Mouse (Mus musculus) kidney, postnatal 0 days (tissue): ENCODE data around the gene Ppp5c. TPM values are rescaled to one million over a fixed set of nuclear protein-coding genes. Genes with fewer than 3 reads are reported as not detected.
A peak's percentile ranks its signal among the peaks of the same experiment; 100 is the strongest.

Experiments used
- ATAC-seq: fragments of 200-750 bp; cut with Nextera tagmentation; replicated peaks from 2 replicates; pipeline ENCODE4 v1.8.0; 2017; ENCODE audit warnings: low read depth, moderate number of reproducible peaks, moderate TSS enrichment, moderate library complexity; ENCODE audit not compliant: low FRiP score
- DNase-seq: peaks from one replicate; pipeline ENCODE4 v3.0.0-alpha.2; 2016; ENCODE audit warnings: low spot score
- H3K27ac ChIP-seq: fragments of 300-500 bp; sonication (generic); 2 replicates; pipeline ENCODE4 v1.5.1; 2014; ENCODE audit warnings: mild to moderate bottlenecking
- H3K27me3 ChIP-seq: fragments of 300-500 bp; sonication (generic); 2 replicates; pipeline ENCODE4 v1.6.1; 2014; ENCODE audit warnings: low read length, mixed read lengths; ENCODE audit not compliant: insufficient read depth
- H3K36me3 ChIP-seq: fragments of 300-500 bp; sonication (generic); 2 replicates; pipeline ENCODE4 v1.6.1; 2014; ENCODE audit warnings: low read length, mixed read lengths; ENCODE audit not compliant: insufficient read depth
- H3K4me1 ChIP-seq: fragments of 300-500 bp; sonication (generic); replicated peaks from 2 replicates; pipeline ENCODE4 v1.6.1; 2014; ENCODE audit warnings: antibody characterized with exemption, low read length, mixed read lengths; ENCODE audit not compliant: insufficient read depth
- H3K4me2 ChIP-seq: fragments of 300-500 bp; sonication (generic); 2 replicates; pipeline ENCODE4 v1.6.1; 2014; ENCODE audit warnings: mild to moderate bottlenecking, low read length, moderate library complexity, mixed read lengths
- H3K4me3 ChIP-seq: fragments of 300-500 bp; sonication (generic); replicated peaks from 2 replicates; pipeline ENCODE4 v1.5.1; 2014; ENCODE audit warnings: low read depth, low read length
- H3K9ac ChIP-seq: fragments of 300-500 bp; sonication (generic); 2 replicates; pipeline ENCODE4 v1.6.1; 2014; ENCODE audit warnings: low read depth, low read length
- H3K9me3 ChIP-seq: fragments of 300-500 bp; sonication (generic); replicated peaks from 2 replicates; pipeline ENCODE4 v1.6.1; 2016; ENCODE audit warnings: low read length, inconsistent platforms, mixed read lengths
- CTCF ChIP-seq: IDR thresholded peaks from 2 replicates; pipeline ENCODE4 v1.5.1; 2016; ENCODE audit warnings: antibody characterized with exemption, low read depth, mild to moderate bottlenecking, moderate library complexity
- WGBS: fragments of 180-500 bp; shearing (Covaris S2); extraction: QIAGEN DNeasy Blood & Tissue Kit; methylation state at CpG from one replicate; pipeline ENCODE4 v1.1.7; 2014; 5-methylcytosine and 5-hydroxymethylcytosine counted together
- polyA plus RNA-seq: library from polyadenylated mRNA; unstranded; fragments of >200 nt; fragmentation: Nextera tagmentation; extraction: Ambion mirVana; gene quantifications from 2 replicates; pipeline ENCODE4 v1.2.1, GENCODE M21; 2015

Gene Ppp5c
- polyA plus RNA-seq, 1 experiment from 2014 or later: 82.0 TPM

GRCm38 (mm10) chr7:17026710-17027587 is 775 bp downstream of the Ppp5c start:
- Histone ChIP-seq H3K36me3 (0 out of 2 replicates have a peak, but pooled peaks cover 13% of the 10 kb centered on the region), H3K27me3 (no peaks in the 10 kb centered on the region), H3K4me1 (peaks cover 31% of the 10 kb centered on the region), H3K9me3 (no peaks in the 10 kb centered on the region), H3K4me3 (peak overlapping the region; percentile 79), H3K4me2 (peak overlapping the region; percentile 52), H3K9ac (peak overlapping the region; percentile 64), H3K27ac (peak overlapping the region; percentile 81)
- peak; percentile 68 for TF ChIP-seq CTCF
- WGBS: 4% methylated on average over 24 of the region's 24 CpGs
- ATAC-seq (peak; percentile 57; the same call in 1 of the 2 replicates), DNase-seq (peak; percentile 79)

DNA sequence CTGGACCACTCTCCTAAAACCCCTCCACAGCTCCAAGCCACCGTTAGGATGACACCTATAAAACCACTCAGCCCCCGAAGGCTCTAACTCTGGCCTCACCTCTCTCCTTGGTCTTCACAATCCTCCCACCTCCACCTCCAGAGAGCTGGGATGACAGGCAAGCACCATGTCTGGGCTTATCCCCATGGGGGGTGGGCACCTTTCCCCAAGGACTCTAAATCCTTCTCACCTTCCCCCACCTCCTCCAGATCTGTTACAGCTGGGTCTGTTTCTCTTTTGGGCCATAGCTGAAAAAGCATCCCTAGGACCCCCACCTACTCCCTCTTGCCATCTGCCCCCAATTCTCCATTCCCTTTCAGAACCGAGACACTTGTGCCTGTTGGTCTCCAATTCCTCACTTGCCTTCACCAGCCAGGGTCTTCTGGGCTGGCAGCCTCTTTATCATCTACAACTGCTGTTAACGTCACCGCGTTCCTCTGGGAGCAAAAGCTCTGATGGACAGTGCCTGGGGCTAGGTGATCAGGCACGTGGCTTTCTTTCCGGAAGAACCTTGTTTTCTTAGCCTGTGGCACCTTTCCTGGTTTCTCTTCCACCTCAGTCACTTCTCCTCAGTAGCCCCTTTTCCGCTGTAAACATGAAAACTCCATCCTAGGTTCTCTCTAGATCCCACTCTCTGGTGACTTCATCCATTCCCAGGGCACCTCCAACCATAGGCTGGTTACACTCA is 1.7 kb downstream of the Ppp5c start:
- no peak overlapping the region for H3K4me3 ChIP-seq
- H3K36me3 ChIP-seq: 0 out of 2 replicates have a peak, but pooled peaks cover 15% of the 10 kb centered on the region
- 53% methylated on average over 9 of the region's 9 CpGs for WGBS
- H3K27ac ChIP-seq: peak overlapping the region; percentile 76; the same call in 1 of the 2 replicates
- no peaks in the 10 kb centered on the region for H3K27me3 ChIP-seq
- ATAC-seq (no peak), DNase-seq (no peak)
- no peak for TF ChIP-seq CTCF
- peaks cover 31% of the 10 kb centered on the region for H3K4me1 ChIP-seq
- H3K9me3 ChIP-seq: no peaks in the 10 kb centered on the region
- peak overlapping the region; percentile 52 for H3K4me2 ChIP-seq
- no peak overlapping the region for H3K9ac ChIP-seq

DNA sequence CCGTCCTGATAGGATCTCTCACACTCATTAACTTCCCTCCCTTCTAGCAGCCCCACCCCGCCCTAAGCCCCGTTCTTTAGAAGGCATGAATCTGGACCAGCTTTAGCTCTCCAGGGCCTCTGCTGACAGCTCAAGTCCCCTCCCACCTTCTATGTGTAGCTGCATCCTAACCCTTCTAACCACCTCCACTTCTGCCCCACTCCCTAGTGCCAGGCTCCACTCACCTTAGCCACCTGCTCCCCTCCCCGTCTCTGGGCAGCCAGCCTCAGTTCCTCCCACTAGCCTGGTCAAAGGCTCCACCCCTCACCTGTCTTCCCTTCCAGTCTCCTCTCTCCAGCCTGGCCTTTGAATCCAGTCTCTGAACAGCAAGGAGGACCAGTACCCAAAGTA is 2.2 kb downstream of the Ppp5c start:
- no peak overlapping the region for H3K4me3 ChIP-seq
- H3K27ac ChIP-seq: peak overlapping the region; percentile 76; the same call in 1 of the 2 replicates
- H3K4me1 ChIP-seq: peaks cover 31% of the 10 kb centered on the region
- no peak for DNase-seq
- WGBS: 39% methylated on average over 4 of the region's 4 CpGs
- no peaks in the 10 kb centered on the region for H3K27me3 ChIP-seq
- TF ChIP-seq CTCF: no peak
- 0 out of 2 replicates have a peak, but pooled peaks cover 15% of the 10 kb centered on the region for H3K36me3 ChIP-seq
- H3K9ac ChIP-seq: 0 out of 2 replicates have a peak overlapping the region, but pooled peaks have one; percentile 5
- H3K9me3 ChIP-seq: no peaks in the 10 kb centered on the region
- peak overlapping the region; percentile 52; the same call in 1 of the 2 replicates for H3K4me2 ChIP-seq
- no peak for ATAC-seq

DNA sequence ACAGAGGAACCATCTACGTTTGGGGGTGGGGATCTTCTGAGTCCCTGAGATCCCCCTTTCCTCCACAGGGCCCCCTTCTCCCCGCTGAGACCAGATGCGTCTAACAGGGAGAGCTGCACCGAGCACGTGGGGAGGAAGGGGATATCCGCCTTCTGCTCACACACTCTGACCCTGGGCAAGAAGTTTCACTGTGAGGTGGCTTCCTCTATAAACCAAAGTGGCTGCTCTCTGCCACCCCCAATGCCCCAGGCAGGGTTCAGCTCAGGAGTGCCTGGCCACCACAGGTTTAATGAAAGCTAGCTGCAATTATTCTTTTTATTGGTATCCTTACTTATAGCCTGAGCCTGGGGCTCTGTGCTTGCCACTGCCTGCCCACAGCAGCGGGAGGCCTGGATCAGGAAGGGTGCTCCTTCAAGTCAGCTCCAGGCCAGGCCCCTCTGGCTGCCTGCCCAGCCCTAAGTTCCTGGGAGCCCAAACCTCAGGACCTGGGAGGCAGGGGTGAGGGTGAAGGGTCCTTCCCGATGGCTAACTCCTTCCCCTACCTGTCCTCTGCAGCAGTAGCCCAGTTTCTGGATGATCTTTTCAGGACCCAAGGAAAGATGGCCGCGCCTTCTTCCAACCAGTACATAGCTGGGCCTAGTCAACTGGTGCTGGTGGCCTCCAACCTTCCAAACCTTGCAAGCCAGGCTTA is 2.8 kb downstream of the Ppp5c start:
- H3K4me2 ChIP-seq: peak overlapping the region; percentile 9; the same call in 1 of the 2 replicates
- 59% methylated on average over 10 of the region's 10 CpGs for WGBS

DNA sequence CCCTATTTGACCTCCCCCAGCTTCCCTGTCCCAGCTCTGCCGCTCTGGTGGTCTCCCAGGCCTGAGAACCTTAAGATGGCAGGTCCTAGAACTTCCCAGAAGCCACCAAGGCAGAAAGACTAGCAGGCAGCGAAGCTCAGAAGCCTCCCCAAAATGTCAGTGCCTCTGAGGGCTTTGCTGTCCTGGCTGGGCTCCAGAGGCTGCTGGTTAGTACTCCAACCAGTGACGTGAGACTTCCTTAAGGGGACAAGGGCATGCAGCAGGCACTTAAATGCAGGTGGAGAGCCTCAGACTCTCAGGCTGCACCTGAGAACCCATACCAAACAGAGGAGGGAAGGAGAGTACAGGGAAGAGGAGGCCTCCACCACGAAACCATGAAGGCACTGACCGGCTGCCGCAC is 3.6 kb downstream of the Ppp5c start:
- no peak overlapping the region for H3K4me3 ChIP-seq
- no peak for TF ChIP-seq CTCF
- H3K36me3 ChIP-seq: 0 out of 2 replicates have a peak, but pooled peaks cover 15% of the 10 kb centered on the region
- 65% methylated on average over 6 of the region's 6 CpGs for WGBS
- H3K4me1 ChIP-seq: peaks cover 31% of the 10 kb centered on the region
- DNase-seq: no peak
- no peak for ATAC-seq
- H3K27ac ChIP-seq: peak overlapping the region; percentile 76
- H3K9me3 ChIP-seq: no peaks in the 10 kb centered on the region
- H3K4me2 ChIP-seq: peak overlapping the region; percentile 6; the same call in 1 of the 2 replicates
- no peaks in the 10 kb centered on the region for H3K27me3 ChIP-seq
- H3K9ac ChIP-seq: 0 out of 2 replicates have a peak overlapping the region, but pooled peaks have one; percentile 36

More for the DNA sequence above, 2.8 kb downstream of the Ppp5c start:
- H3K27me3 ChIP-seq: no peaks in the 10 kb centered on the region
- peak overlapping the region; percentile 76 for H3K27ac ChIP-seq
- H3K36me3 ChIP-seq: 0 out of 2 replicates have a peak, but pooled peaks cover 15% of the 10 kb centered on the region
- no peaks in the 10 kb centered on the region for H3K9me3 ChIP-seq
- DNase-seq: peak; percentile 38
- peaks cover 31% of the 10 kb centered on the region for H3K4me1 ChIP-seq
- no peak for ATAC-seq
- TF ChIP-seq CTCF: no peak
- H3K9ac ChIP-seq: 0 out of 2 replicates have a peak overlapping the region, but pooled peaks have one; percentile 5
- H3K4me3 ChIP-seq: no peak overlapping the region
